Mouse (Mus musculus): ENCODE results near the gene Cstl1.

- TF ChIP-seq CTCF (IDR thresholded peaks at IDR 0.05; ENCODE audit: insufficient read depth, low read length) (no peak), POLR2A (IDR thresholded peaks at IDR 0.05; ENCODE audit: borderline replicate concordance, extremely low read depth, low read depth, low read length) (no peak)
Observed at GRCm38 (mm10) chr2:148781709-148782108, 31.6 kb downstream of the Cstl1 start, which contains the start of gene 8030411F24Rik.
